Mouse (Mus musculus) gonadal fat pad, adult 2 months (tissue): ENCODE measurements around the gene Pid1. TPM values are rescaled to one million over a fixed set of nuclear protein-coding genes. Genes with fewer than 3 reads are reported as not detected.

Experiments
- DNase-seq: peaks from one replicate; pipeline ENCODE4 v3.0.0-alpha.2; 2012; ENCODE audit warnings: low read depth
- polyA plus RNA-seq: library from polyadenylated mRNA; depleted of rRNA; stranded (reverse); fragments of >200 nt; gene quantifications from 2 replicates; pipeline ENCODE4 v1.2.3, GENCODE M21; 2012; rRNA removed

Gene Pid1
- 19.3 and 21.6 TPM in 2 replicates for polyA plus RNA-seq

DNA sequence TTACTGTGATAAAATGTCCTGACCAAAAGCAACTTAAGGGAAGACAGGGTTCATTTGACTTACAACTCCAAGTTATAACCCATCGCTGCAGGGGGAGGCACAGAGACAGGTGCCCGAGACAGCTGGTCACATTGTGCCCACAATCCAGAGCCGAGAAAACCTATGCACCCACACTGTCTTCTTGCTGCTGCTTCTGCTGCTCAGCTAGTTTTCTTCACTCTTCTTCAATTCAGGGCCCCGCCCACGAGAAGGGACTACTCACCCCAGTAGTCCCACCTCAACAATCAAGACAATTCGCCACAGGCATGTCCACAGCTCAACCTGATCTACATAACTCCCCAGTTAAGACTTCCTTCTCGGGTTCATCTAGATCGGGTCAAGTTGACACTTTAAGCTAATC lies at the start of gene Pid1:
Gene Pid1 (minus strand): TSS at position 214 of the 400 bp plus-strand sequence.
- no peak for DNase-seq

DNA sequence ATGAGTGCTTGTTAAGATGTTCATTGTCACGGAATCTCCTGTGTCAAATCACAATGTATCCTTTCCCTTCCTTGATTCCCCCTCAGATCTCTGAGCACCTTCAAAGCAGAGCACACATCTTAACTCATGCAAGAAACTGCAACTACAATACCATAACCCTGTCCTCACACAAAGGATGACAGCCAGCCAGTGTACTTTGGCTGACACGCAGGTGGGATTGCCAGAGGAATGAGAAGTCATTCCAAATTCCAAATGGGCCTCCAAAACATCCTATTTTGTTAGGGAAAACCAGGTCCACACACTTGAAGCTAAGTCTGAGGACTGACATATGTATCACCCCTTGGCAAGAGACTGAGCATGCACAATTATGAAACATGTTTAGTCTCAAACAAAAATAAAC lies 45.5 kb upstream of the Pid1 start:
- no peak for DNase-seq

DNA sequence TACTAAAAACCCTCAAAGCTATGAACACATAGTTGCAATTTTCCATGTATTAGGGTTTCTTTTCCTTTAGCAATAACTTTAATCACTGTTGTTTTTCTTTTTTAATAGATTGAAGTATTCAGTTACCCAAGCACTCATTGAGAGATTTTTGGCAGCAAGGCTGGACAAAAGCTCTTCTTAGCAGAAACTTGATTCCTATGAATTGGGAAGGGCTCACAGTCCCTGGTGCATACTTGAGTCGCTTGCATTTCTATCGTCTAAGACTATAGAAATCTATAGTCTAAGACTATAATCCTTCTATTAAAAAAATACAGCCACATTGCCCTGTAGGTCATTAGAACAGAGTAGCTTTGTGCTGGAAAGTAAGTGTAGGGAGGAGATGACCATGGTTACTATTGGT lies 44.9 kb upstream of the Pid1 start:
- no peak for DNase-seq

DNA sequence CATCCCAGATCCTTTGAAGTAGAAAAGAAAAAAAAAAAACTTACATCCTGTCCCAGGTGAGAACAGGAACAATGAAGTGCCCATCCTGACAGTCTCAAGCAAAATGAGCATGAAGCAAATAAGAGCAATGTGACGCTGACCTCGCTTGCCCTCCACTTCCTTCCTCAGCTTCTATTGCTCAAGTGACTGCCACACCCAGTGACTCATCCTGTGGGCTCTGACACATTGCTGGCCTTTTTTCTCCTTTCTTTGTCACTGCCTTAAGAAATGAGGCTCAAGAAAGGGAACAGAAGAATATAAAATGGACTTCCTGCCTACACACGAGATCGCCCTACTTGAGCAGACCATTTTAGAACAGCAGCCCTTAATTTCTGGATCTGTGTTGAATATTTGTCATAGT lies 42.9 kb upstream of the Pid1 start:
- no peak for DNase-seq

DNA sequence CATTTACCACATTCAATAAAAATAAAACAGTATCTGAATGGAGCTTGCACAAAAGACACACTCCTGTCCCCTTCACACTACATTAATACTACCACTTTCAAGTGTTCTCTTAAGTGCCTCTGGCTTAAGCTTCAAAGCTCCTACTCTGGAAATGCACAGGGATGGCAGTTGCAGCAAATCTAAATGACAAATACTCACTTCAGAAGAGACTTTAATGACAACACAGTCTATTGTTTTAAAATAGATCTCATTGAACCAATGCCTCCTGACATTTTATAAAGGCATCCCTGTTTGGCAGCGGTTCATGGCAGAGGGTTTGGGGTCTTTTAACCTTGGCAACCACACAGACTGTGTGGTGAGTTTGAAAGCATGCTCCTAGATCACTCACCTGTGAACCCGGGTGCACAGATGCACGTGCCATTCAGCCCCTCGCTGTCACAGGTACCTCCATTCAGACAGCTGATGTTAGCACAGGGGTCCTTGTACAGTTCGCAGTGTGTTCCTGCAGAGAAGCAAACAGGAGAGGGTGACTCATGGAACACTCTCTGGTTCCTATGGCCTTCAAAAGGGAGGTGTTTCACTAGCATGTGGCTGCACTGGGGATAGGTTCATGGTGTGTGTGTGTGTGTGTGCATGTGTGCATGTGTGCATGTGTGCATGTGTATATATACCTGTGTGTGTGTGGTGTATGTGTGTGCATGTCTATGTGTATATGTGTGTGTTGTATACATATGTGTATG lies 41.7 kb upstream of the Pid1 start:
- DNase-seq, result no peak

DNA sequence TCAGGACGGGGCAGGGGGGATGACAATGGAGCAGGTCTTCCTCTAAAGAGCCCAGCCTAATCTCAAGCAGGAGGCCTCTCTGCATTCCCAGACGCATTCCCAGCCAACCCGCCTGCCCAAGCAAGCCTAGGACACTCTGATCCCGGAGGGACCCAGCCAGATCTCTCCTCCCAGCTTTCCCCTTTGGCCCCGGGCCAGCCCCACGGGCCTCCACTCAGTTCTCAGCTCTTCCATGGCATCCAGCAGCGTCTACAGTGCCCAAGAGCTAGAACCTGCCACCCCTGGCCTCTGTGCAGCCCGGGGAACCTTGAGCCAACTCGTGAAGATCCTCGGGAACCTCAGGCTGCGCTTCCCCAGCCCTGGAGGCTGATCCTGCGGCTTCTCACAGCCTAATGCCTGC lies 40.9 kb upstream of the Pid1 start:
- no peak for DNase-seq

DNA sequence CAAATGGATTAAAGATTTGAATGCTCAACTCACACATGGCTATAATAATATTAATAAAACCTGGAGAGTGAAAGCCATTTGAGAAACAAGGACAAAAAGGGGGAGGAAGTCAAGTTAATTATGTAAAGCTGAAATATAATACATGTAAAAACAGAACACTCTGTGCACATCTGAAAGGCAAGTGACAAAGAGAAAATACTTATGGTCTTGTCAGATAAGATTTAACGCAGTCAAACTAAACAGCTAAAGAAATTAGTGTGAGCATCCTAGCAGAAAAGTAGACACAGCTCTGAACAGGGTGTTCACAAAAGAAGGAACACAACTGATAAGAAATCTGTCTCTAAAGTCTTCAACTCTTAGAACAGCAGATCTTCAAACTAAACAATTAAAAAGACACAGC lies 38.2 kb upstream of the Pid1 start:
- no peak for DNase-seq

DNA sequence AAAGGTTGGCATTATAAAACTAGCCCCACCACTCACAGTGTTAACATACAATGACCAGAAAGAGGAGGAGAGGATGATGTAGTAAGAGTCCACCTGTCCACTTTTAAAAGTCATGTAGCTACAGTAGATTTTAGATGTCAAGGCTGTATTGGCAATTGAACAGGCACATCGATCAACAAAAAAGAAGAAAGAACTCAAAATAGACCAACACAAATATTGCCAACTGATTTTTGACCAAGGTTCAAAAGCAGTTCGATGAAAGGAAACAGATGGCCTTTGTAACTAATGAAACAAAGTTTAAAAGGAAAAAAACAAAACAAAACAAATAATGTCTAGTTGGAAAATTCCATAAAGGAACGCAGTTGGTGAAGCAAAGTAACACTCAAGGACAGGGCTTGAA lies 35.7 kb upstream of the Pid1 start:
- no peak for DNase-seq

DNA sequence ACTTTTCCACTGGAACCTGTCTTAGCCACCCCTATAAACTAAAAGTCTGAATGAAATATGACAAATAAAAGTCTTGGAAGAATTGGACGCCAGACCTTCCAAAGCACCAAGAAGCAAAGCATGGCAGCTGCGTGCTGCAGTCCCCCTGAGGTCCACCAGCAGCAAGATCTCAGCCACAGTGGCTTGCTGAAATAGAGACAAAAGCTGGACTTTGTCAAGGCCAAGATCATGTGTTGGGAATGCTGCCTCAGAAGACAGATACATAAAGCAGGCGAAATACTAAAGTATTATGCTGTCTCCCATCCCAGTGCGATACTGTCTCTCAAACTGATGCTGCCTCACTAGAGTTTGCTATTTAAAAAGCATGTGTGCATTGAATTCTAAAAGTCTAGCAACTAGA lies 35.1 kb upstream of the Pid1 start:
- no peak for DNase-seq

DNA sequence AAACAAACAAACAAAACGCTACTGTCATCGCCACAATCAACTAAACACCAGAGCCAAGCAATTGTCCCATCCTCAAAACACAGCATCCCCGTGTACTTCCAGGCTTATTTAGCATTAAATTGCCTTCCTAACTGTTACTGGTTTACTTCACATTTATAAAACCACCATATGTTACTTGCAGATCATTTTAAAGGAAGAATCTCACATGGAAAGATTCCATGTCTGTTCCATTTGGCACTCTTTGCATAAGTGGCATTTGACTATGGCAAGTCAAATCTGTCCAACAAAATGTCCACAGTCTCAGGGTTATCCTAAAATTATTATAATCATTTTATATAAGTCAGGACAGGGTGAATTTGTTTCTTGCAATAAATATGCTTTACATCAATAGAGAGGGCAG lies 32.8 kb upstream of the Pid1 start:
- no peak for DNase-seq

DNA sequence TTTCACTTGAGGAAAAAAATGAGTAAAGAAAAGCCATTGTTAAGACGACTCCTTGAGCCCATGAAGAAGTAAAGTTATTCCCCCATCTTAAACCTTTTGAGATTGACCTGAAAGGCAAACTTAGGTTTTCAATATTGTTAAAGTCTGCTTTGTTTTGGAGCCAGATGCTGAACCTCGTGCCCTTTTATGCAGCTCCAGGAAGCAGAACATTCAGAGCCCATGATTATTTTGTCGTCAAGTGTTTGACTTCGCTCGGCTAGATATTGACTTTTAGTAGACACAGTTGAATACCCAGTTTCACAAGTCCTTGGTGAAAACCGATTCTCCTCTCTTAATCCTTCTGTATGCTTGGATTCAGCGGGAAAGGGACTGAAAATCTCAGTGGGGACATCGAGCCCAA lies 31.9 kb upstream of the Pid1 start:
- DNase-seq, result no peak

DNA sequence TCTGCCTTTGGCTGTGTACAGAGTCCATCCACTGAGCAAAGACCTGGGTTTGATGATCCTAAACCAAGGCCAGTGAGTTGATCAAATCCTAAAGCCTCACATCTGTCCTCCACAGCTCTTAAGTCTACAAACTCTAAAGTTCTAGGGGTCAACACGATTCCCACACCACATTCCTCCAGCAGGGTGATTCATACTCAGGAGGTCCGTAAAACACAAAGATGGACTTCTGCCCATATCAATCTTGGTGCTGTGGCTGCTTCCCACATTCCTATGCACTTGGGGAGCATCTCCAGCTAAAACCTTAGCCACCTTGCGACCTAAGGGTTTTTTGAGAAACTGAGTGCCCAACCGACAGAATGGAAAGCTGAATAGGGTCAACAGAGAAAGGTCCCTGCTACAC lies 27.0 kb upstream of the Pid1 start:
- no peak for DNase-seq

DNA sequence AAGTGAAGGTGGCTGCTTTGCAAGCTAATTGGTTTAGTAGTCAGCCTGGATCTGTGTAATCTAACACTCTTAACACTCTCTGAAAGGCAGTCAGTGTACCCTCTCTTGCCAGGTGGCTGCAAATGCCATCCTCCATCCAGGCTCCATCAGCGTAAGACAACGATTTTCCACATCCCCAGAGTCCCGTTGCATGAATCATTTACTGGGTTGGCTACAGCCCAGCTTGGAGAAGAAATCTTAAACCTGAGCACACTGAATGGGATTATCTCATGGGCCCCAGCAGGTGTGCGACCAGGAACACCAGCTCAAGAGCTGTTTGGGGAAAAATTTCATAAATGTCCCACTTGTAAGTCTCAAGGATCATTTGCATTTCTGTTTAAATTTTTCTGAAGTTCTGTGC lies 23.6 kb upstream of the Pid1 start:
- DNase-seq, result no peak

DNA sequence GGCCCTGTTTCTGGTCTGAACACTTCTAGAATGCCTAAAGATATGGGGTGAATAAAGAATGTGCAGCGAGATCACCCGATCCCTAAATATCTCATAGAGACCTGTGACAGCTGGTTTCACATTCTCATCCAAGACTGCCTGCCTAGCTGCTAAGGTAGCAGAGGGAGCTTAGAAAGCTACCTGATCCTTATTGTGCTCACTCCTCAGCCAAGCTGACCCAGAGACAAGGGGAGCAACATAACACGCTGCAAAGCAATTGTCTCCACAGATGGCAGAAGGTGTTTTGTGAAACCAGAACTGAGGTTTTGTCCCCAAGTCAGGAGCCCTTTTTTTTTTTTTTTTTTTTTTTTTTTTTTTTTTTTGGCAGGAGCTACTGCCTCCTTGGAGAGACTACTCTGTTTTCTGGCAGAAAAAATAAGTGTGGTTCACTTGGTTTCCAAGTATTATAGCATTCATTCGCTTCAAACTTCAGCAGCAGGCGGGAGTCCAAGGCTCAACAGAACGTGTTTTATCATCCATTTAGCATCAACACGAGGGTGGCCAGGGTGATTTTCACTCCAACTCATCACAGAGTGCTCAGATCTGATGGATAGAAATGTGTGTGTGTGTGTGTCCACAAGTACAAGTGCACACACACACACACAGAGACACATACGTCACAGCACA lies 22.6 kb upstream of the Pid1 start:
- no peak for DNase-seq

DNA sequence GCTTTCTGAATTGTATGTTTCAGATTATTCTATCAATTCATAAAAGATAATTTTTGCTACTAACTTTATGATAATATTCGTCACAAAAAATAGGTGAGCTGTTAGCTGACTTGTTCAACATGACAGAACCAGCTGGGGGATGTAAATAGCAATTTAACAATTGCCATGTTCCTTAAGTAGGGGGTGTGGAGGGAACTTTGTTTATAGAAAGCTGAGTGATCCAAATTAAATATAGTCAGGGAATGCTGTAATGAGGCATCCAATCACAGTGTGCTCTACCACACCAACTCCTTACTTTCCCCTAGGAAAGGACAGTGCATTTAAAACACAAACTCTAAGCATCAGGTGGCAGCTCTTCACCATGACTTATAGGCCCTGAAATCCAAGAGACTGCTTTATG lies 18.7 kb upstream of the Pid1 start:
- DNase-seq, result no peak

DNA sequence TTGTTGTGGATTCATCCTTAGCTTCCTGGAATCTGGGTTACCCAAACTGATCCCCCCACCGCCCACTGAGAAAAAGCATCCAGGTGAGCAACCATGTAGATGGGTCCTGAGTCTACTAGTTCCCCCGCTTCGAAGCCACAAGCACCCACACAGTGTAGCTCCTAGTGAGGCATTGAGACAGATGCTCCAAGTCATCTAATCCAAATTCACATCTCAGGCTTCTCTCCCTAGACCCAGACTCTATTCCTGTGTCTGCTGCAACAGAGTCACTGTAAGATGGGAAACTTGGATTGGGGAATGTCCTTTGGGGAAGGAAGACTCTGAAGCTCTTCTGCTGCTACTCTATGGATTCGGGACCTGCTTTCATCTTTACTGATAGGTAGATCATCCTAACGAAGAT lies 18.1 kb upstream of the Pid1 start:
- no peak for DNase-seq

DNA sequence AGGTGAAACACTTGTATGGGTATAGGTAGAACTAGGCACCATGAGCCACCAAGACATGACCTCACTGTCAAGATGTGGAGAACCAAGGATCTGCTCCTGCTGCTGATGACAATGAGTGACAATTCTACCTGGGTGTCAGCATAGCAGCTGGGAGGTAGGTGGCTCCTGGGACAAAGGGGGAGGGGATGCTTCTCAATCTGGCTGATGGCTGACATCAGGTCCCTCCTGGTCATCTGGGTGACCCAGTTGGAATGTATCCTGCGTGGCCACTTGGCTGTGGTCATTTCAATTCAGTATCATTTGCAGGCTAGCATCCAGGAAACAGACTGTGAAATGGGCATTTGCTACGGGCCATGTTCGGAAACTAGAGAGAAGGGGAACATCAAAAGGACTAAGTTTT lies 16.9 kb upstream of the Pid1 start:
- DNase-seq, result no peak

DNA sequence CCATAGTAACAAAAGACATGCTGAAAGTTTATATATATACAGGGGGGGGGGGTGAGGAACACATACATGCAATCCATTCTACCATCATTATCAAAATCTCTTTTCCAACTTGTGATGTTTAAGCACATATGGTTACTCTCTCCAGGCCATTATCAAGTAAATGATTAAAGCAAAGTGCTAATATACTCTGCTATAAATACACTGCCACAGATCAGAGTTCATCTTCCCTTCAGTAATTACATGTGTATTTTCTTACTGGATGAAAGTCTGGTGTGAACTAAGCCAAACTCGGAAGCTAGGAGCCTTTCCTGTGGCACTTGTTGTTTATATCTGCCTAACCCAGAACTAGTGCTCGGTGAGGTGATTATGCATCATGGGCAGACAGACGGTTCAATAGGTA lies 3.8 kb upstream of the Pid1 start:
- no peak for DNase-seq

DNA sequence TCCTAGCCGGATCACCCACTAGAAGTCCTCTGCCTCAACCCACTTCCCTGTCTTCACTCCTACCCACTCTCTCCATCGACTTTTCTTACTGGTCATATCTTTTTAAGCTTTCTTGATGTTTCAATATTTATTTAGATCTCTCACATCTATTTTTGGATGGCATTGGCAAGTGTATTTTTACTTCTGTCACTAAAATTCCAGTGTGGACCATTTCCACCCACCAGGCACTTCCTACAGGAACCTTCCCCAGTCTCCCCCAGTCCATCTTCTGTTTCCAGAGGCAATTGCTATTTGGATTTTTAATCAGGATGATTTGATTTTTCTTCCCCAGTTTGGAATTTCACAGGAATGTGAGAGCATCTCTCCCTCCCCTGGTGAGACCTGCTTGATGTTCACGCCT lies 2.6 kb upstream of the Pid1 start:
- no peak for DNase-seq

DNA sequence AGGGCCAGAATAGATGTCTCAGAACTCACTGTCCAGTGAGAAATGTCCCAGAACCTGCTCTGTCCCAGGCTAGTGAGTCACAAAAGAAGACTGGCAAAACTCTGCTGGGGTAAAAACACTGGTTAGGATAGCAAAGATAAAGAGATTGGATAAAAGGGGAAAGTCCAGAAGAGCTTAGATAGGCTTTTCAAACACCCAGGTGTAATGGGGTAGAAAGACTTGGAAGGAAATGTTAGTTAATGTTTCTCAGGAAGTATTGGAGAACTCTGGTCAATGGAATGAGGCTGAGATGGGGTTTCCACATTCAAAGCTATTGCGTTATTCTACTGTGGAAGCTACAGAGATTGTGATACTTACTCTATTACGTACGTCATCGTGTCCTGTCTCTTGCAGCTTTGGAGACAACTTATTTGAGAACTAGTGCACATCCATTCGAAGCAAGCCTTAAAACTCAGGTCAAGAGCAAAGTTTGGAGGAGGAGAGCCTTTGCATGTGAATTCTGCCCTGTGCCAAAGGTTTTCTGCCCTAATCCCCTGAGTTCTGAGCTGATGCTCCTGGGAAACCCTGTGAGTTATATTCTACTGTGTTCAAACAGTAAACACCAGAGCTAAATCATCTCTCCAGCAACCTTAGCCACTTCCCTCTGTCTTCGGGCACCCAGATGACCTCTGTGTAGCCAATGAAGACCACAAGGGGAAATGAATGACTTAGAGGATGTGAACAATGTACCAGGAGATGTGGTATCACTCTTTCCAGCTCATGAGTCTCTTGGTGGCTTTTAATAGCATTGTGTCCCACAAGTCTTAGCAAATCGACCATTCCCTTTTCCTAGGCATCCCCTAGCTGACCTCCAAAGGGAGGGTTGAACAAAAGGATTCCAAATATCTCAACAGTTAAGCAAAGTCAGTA lies 1.0 kb downstream of the Pid1 start:
- no peak for DNase-seq

DNA sequence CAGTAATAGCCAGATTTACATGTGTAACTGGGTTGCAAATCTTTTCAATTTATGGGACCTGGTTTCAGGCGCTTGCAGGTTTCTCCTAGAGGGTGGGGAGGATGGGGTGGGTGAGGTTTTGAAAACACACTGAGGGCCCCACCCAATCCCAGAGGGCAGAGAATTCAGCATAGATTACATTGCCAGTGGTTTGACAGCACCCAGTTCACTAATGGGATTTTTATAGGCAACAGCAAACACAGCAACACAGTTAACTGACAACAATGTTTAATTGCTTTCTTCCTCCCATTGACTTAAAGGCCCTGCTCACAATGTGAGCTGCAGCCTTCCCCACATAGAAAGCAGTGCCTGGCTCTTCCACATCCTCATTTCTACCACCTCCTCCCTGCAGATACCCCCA lies 1.8 kb downstream of the Pid1 start:
- DNase-seq, result no peak

DNA sequence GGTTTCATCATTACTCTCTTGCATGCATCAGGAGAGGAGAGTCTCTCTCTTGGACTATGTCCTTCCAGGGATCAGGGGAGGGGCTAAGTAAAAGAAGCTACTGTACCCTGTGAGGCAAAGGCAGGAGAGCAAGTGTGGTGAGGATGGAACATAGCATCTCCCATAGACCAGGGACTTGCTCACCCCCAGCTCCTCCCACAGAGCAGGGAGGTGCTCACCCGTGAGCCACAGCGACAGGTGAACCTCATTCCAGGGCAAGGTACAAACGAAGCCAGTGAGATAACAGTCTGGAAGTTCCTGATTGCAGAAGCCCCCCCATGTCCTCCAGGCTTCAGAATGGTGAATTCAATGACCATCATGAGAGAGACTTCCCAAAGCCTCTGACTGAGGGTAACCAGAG lies 2.6 kb downstream of the Pid1 start:
- no peak for DNase-seq
